ENCODE assay signal across 10 mouse cellular contexts in the genomic region with DNA sequence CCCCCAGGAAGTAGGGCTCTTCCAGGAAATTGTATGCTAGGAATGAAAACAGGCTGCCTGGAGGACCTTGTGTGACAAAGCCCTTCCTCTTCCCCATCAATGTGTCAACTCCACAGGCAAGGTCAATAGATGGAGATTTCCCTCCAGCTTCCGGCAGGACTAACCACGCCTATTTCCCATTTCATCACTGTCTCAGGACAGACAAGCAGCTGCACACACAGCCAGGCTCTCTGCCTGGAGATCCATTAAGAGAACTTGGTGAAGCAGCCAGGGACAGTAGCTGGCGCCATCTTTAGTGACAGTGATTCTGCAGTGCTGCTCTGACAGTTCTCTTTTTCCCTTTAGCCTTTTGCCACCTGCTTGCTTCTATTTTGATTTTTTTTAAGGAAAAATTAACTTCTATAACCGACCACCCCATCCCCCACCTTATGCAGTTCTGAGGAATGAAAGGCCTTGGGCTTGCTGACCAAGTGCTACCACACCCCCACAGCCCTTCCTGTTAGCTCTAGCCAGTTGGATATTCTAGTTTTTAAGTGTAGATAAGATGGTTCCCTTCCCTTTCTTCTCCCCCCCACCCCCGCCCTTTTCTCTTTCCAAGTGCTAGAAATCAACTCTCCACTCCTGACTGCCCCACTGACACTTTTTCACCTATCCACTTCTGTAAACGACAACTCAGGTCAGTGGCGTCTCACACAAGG. TPM values are rescaled to one million over a fixed set of nuclear protein-coding genes. Genes with fewer than 3 reads are reported as not detected.
DNase-seq lines count a peak whose midpoint lies in the region; ATAC-seq and TF ChIP-seq lines count a peak whose summit lies in the region.
"Had no signal": no experiment of that assay in that cellular context is flagged by ENCODE, and none has a peak within 500 bp of the region (broad histone marks: within the 10 kb centered on the region; RNA-seq: fewer than 3 reads in every experiment).

No protein-coding gene starts in this region.

- intact Hi-C loops in left cerebral cortex, postnatal 14 days (cut with DNase I): no loop called here

- no peaks in the 10 kb centered on the region for H3K27me3 ChIP-seq in embryonic facial prominence, embryonic 11.5 days (ENCODE audit: control insufficient read depth, insufficient read depth, low read length)
- H3K27me3 ChIP-seq in embryonic facial prominence, embryonic 10.5 days (replicated peaks; ENCODE audit: low read depth, poor library complexity, severe bottlenecking): no peaks in the 10 kb centered on the region
- H3K27me3 ChIP-seq in kidney, adult 2 months (replicated peaks; ENCODE audit: control insufficient read depth, insufficient read depth, low read length): no peaks in the 10 kb centered on the region
- no peaks in the 10 kb centered on the region for H3K27me3 ChIP-seq in midbrain, embryonic 10.5 days (ENCODE audit: low read depth, poor library complexity, severe bottlenecking)

- TF ChIP-seq CTCF in brain, embryonic 14.5 days (IDR thresholded peaks at IDR 0.05; ENCODE audit: borderline replicate concordance, extremely low read depth, insufficient read depth, insufficient read length): no peak
- TF ChIP-seq CTCF in kidney, adult 2 months (conservative IDR thresholded peaks at IDR 0.05; ENCODE audit: insufficient read depth, insufficient read length, low read depth, low read length): no peak

- H3K36me3 ChIP-seq in embryonic facial prominence, embryonic 11.5 days (replicated peaks; ENCODE audit: control insufficient read depth, insufficient read depth, low read depth, low read length): peaks cover 3% of the 10 kb centered on the region; the same call in 1 of the 2 replicates
- H3K36me3 ChIP-seq in embryonic facial prominence, embryonic 10.5 days (replicated peaks): peaks cover 55% of the 10 kb centered on the region
- H3K36me3 ChIP-seq in kidney, adult 2 months (ENCODE audit: control insufficient read depth, insufficient read depth, low read length): no peaks in the 10 kb centered on the region
- peaks cover 58% of the 10 kb centered on the region for H3K36me3 ChIP-seq in midbrain, embryonic 10.5 days

- H3K27ac ChIP-seq in embryonic facial prominence, embryonic 11.5 days (replicated peaks; ENCODE audit: low read depth, low read length): no peak overlapping the region
- no peak overlapping the region for H3K27ac ChIP-seq in embryonic facial prominence, embryonic 10.5 days (replicated peaks)
- H3K27ac ChIP-seq in kidney, adult 2 months (ENCODE audit: insufficient read depth, low read depth, low read length): peak overlapping the region; percentile 74
- H3K27ac ChIP-seq in midbrain, embryonic 10.5 days (replicated peaks): no peak overlapping the region
- H3K27ac ChIP-seq: liver, embryonic 14.5 days had no signal

- H3K4me1 ChIP-seq in embryonic facial prominence, embryonic 11.5 days (ENCODE audit: control insufficient read depth, insufficient read depth, low read length): peaks cover 3% of the 10 kb centered on the region; the same call in 1 of the 2 replicates
- H3K4me1 ChIP-seq in embryonic facial prominence, embryonic 10.5 days: peaks cover 25% of the 10 kb centered on the region
- peaks cover 19% of the 10 kb centered on the region for H3K4me1 ChIP-seq in kidney, adult 2 months (ENCODE audit: control insufficient read depth, insufficient read depth, low read length)
- H3K4me1 ChIP-seq in midbrain, embryonic 10.5 days: 0 out of 2 replicates have a peak, but pooled peaks cover 3% of the 10 kb centered on the region

- H3K4me3 ChIP-seq in embryonic facial prominence, embryonic 11.5 days (ENCODE audit: low read depth, low read length): no peak overlapping the region
- no peak overlapping the region for H3K4me3 ChIP-seq in embryonic facial prominence, embryonic 10.5 days
- H3K4me3 ChIP-seq in kidney, adult 2 months (ENCODE audit: insufficient read depth, low read depth, low read length): no peak overlapping the region
- H3K4me3 ChIP-seq in midbrain, embryonic 10.5 days: no peak overlapping the region

- no peak overlapping the region for H3K4me2 ChIP-seq in embryonic facial prominence, embryonic 11.5 days (ENCODE audit: low read depth, low read length)

- WGBS in embryonic facial prominence, embryonic 11.5 days: 75% methylated on average over 7 of the region's 7 CpGs
- WGBS in embryonic facial prominence, embryonic 10.5 days: 76% methylated on average over 7 of the region's 7 CpGs
- 37% methylated on average over 7 of the region's 7 CpGs for WGBS in kidney, adult 2 months
- 88% methylated on average over 7 of the region's 7 CpGs for WGBS in midbrain, embryonic 10.5 days

- H3K9ac ChIP-seq in embryonic facial prominence, embryonic 11.5 days (replicated peaks; ENCODE audit: low read length): no peak overlapping the region
- H3K9ac ChIP-seq: liver, embryonic 14.5 days had no signal

- no peak for ATAC-seq in embryonic facial prominence, embryonic 11.5 days (replicated peaks; ENCODE audit: insufficient number of reproducible peaks, low FRiP score, low TSS enrichment, low read depth)
- no peak for ATAC-seq in inflammation-experienced regulatory T-cells, adult 6 months

- no peak for TF ChIP-seq POLR2A in brain, embryonic 14.5 days (IDR thresholded peaks at IDR 0.05; ENCODE audit: borderline replicate concordance, extremely low read depth, insufficient read depth, insufficient read length, poor library complexity, severe bottlenecking)
- TF ChIP-seq POLR2A in kidney, adult 2 months (IDR thresholded peaks at IDR 0.05; ENCODE audit: low read depth, low read length): no peak

- no peaks in the 10 kb centered on the region for H3K9me3 ChIP-seq in embryonic facial prominence, embryonic 11.5 days (replicated peaks; ENCODE audit: control insufficient read depth, low read length)
- peaks cover 3% of the 10 kb centered on the region; the same call in 1 of the 2 replicates for H3K9me3 ChIP-seq in embryonic facial prominence, embryonic 10.5 days
- H3K9me3 ChIP-seq in midbrain, embryonic 10.5 days (replicated peaks): peaks cover 37% of the 10 kb centered on the region

- DNase-seq in embryonic facial prominence, embryonic 11.5 days (ENCODE audit: low spot score): peak; percentile 13
- DNase-seq in embryonic facial prominence, embryonic 10.5 days (ENCODE audit: low spot score): no peak
- DNase-seq in brain, embryonic 14.5 days (ENCODE audit: low read depth): peak; percentile 18
- DNase-seq in kidney, adult 2 months: peak; percentile 71
- peak; percentile 57 for DNase-seq in lung, postnatal 10 days
- no peak for DNase-seq in left cerebral cortex, postnatal 14 days (ENCODE audit: low spot score in 2 of 2)
- DNase-seq in midbrain, embryonic 10.5 days (ENCODE audit: low spot score): no peak
- DNase-seq: cerebellum, adult 8-10 months had no signal

RNA-seq across cellular contexts. Expression of gene Paics, which starts 21.8 kb away (rescaled TPM):
- 455 and 466 TPM in 2 replicates for polyA plus RNA-seq in embryonic facial prominence, embryonic 11.5 days (2014; fragmentation: Nextera tagmentation; extraction: Ambion mirVana)
- 469 and 495 TPM in 2 replicates for polyA plus RNA-seq in embryonic facial prominence, embryonic 10.5 days (2016; fragmentation: Nextera tagmentation; extraction: Ambion mirVana)
- polyA plus RNA-seq in brain, embryonic 14.5 days (2012; rRNA removed): 94.4 and 103 TPM in 2 replicates
- 120 and 170 TPM in 2 replicates for polyA plus RNA-seq in kidney, adult 2 months (2012; rRNA removed)
- 100 to 1,000 TPM; 164 to 233 (median 183) TPM for polyA plus RNA-seq in inflammation-experienced regulatory T-cells, adult 6 months (2017; shearing (Covaris generic))
- total RNA-seq in left cerebral cortex, postnatal 14 days (2021): 10 to 100 TPM; 95.7 to 95.9 TPM
- polyA plus RNA-seq in midbrain, embryonic 10.5 days (2016; fragmentation: Nextera tagmentation; extraction: Ambion mirVana): 444 and 484 TPM in 2 replicates

RNA-seq across cellular contexts. Expression of gene Ppat, which starts 22.0 kb away (rescaled TPM):
- polyA plus RNA-seq in embryonic facial prominence, embryonic 11.5 days (2014; fragmentation: Nextera tagmentation; extraction: Ambion mirVana): 41.9 and 49.6 TPM in 2 replicates
- polyA plus RNA-seq in embryonic facial prominence, embryonic 10.5 days (2016; fragmentation: Nextera tagmentation; extraction: Ambion mirVana): 53.0 and 56.5 TPM in 2 replicates
- polyA plus RNA-seq in brain, embryonic 14.5 days (2012; rRNA removed): 9.3 and 10.3 TPM in 2 replicates
- 11.2 and 12.9 TPM in 2 replicates for polyA plus RNA-seq in kidney, adult 2 months (2012; rRNA removed)
- 10 to 100 TPM; 24.3 to 31.7 (median 27.8) TPM for polyA plus RNA-seq in inflammation-experienced regulatory T-cells, adult 6 months (2017; shearing (Covaris generic))
- total RNA-seq in left cerebral cortex, postnatal 14 days (2021): 10 to 100 TPM; 20.1 to 20.4 TPM
- polyA plus RNA-seq in midbrain, embryonic 10.5 days (2016; fragmentation: Nextera tagmentation; extraction: Ambion mirVana): 46.1 and 58.0 TPM in 2 replicates

RNA-seq across cellular contexts. Expression of gene Aasdh, which starts 24.0 kb away (rescaled TPM):
- polyA plus RNA-seq in embryonic facial prominence, embryonic 11.5 days (2014; fragmentation: Nextera tagmentation; extraction: Ambion mirVana): 17.5 and 18.5 TPM in 2 replicates
- 23.2 and 26.2 TPM in 2 replicates for polyA plus RNA-seq in embryonic facial prominence, embryonic 10.5 days (2016; fragmentation: Nextera tagmentation; extraction: Ambion mirVana)
- polyA plus RNA-seq in brain, embryonic 14.5 days (2012; rRNA removed): 27.9 and 29.5 TPM in 2 replicates
- polyA plus RNA-seq in kidney, adult 2 months (2012; rRNA removed): 14.3 and 15.1 TPM in 2 replicates
- polyA plus RNA-seq in inflammation-experienced regulatory T-cells, adult 6 months (2017; shearing (Covaris generic)): 10 to 100 TPM; 12.1 to 19.8 (median 13.9) TPM
- total RNA-seq in left cerebral cortex, postnatal 14 days (2021): 10 to 100 TPM; 19.6 to 20.2 TPM
- 22.3 and 24.3 TPM in 2 replicates for polyA plus RNA-seq in midbrain, embryonic 10.5 days (2016; fragmentation: Nextera tagmentation; extraction: Ambion mirVana)

RNA-seq across cellular contexts. Expression of gene Srp72, which starts 45.2 kb away (rescaled TPM):
- 87.4 and 89.5 TPM in 2 replicates for polyA plus RNA-seq in embryonic facial prominence, embryonic 11.5 days (2014; fragmentation: Nextera tagmentation; extraction: Ambion mirVana)
- 79.4 and 81.3 TPM in 2 replicates for polyA plus RNA-seq in embryonic facial prominence, embryonic 10.5 days (2016; fragmentation: Nextera tagmentation; extraction: Ambion mirVana)
- polyA plus RNA-seq in brain, embryonic 14.5 days (2012; rRNA removed): 69.3 and 77.8 TPM in 2 replicates
- 21.5 and 24.4 TPM in 2 replicates for polyA plus RNA-seq in kidney, adult 2 months (2012; rRNA removed)
- polyA plus RNA-seq in inflammation-experienced regulatory T-cells, adult 6 months (2017; shearing (Covaris generic)): 100 to 1,000 TPM; 121 to 153 (median 146) TPM
- 100 to 1,000 TPM; 111 to 116 TPM for total RNA-seq in left cerebral cortex, postnatal 14 days (2021)
- polyA plus RNA-seq in midbrain, embryonic 10.5 days (2016; fragmentation: Nextera tagmentation; extraction: Ambion mirVana): 78.5 and 81.2 TPM in 2 replicates

Comparison
In these comparisons a context has a peak if more than half of its experiments do, and no peak if none do; other contexts are left out.
1. DNase-seq: peak in embryonic facial prominence, embryonic 11.5 days (single experiment), brain, embryonic 14.5 days (single experiment), kidney, adult 2 months (single experiment) and lung, postnatal 10 days (single experiment); none in embryonic facial prominence, embryonic 10.5 days (single experiment), left cerebral cortex, postnatal 14 days (0 of 2) and midbrain, embryonic 10.5 days (single experiment).